Mouse (Mus musculus) hindbrain, embryonic 14.5 days (tissue): ENCODE measurements around the gene Ddc. TPM values are rescaled to one million over a fixed set of nuclear protein-coding genes. Genes with fewer than 3 reads are reported as not detected.

Source experiments
- ATAC-seq: fragments of 200-750 bp; cut with Nextera tagmentation; 2 replicates; pipeline ENCODE4 v1.8.0; 2017; ENCODE audit warnings: moderate number of reproducible peaks, mild to moderate bottlenecking, moderate TSS enrichment, moderate library complexity; ENCODE audit not compliant: low FRiP score
- DNase-seq: peaks from one replicate; pipeline ENCODE4 v3.0.0-alpha.2; 2015; ENCODE audit warnings: low spot score
- H3K27ac ChIP-seq: fragments of 300-500 bp; sonication (generic); 2 replicates; pipeline ENCODE4 v1.5.1; 2014; ENCODE audit warnings: mild to moderate bottlenecking, moderate library complexity
- H3K27me3 ChIP-seq: fragments of 300-500 bp; sonication (generic); 2 replicates; pipeline ENCODE4 v1.6.1; 2014; ENCODE audit warnings: mild to moderate bottlenecking, low read length, mixed read lengths; ENCODE audit not compliant: control insufficient read depth, insufficient read depth
- H3K36me3 ChIP-seq: fragments of 300-500 bp; sonication (generic); replicated peaks from 2 replicates; pipeline ENCODE4 v1.6.1; 2014; ENCODE audit not compliant: control insufficient read depth, insufficient read depth
- H3K4me1 ChIP-seq: fragments of 300-500 bp; sonication (generic); replicated peaks from 2 replicates; pipeline ENCODE4 v1.6.1; 2014; ENCODE audit warnings: antibody characterized with exemption, low read length, mixed read lengths; ENCODE audit not compliant: control insufficient read depth, insufficient read depth
- H3K4me2 ChIP-seq: fragments of 300-500 bp; sonication (generic); replicated peaks from 2 replicates; pipeline ENCODE4 v1.6.1; 2014; ENCODE audit warnings: mild to moderate bottlenecking, moderate library complexity
- H3K4me3 ChIP-seq: fragments of 300-500 bp; sonication (generic); replicated peaks from 2 replicates; pipeline ENCODE4 v1.5.1; 2014; ENCODE audit warnings: mild to moderate bottlenecking, low read length
- H3K9ac ChIP-seq: fragments of 300-500 bp; sonication (generic); 2 replicates; pipeline ENCODE4 v1.6.1; 2014
- H3K9me3 ChIP-seq: fragments of 300-500 bp; sonication (generic); 2 replicates; pipeline ENCODE4 v1.6.1; 2016; ENCODE audit warnings: low read length; ENCODE audit not compliant: control insufficient read depth
- WGBS: fragments of 180-500 bp; shearing (Covaris S2); extraction: QIAGEN DNeasy Blood & Tissue Kit; methylation state at CpG from one replicate; pipeline ENCODE4 v1.1.7; 2014; 5-methylcytosine and 5-hydroxymethylcytosine counted together
- polyA plus RNA-seq: library from polyadenylated mRNA; unstranded; fragments of >200 nt; fragmentation: Nextera tagmentation; extraction: Ambion mirVana; gene quantifications from 2 replicates; pipeline ENCODE4 v1.2.1, GENCODE M21; 2014

Gene Ddc
- polyA plus RNA-seq, 1 experiment from 2014 or later: 7.0 TPM

DNA sequence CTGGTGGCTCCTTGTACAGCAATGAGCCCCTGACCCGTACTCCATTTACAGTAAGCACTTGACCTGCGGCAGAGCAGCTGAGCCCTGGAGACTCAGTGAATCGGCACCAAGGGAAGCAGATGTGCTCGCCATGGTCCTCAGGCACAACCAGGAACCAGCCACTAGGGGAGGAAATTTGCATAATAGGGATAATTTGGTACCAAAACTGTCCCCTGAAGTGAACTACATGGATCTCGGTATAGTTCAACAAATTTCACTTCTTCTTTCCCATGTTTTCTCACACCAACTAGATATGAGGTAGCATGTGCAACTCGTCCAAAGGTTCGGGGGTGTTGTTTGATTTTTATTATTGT, 121.1 kb downstream of the Ddc start:
- Histone ChIP-seq H3K4me1 (no peaks in the 10 kb centered on the region), H3K4me3 (no peak overlapping the region), H3K36me3 (no peaks in the 10 kb centered on the region), H3K27ac (no peak overlapping the region), H3K9me3 (no peaks in the 10 kb centered on the region), H3K9ac (no peak overlapping the region), H3K4me2 (no peak overlapping the region), H3K27me3 (no peaks in the 10 kb centered on the region)
- ATAC-seq (no peak), DNase-seq (no peak)
- 89% methylated on average over 7 of the region's 7 CpGs for WGBS

DNA sequence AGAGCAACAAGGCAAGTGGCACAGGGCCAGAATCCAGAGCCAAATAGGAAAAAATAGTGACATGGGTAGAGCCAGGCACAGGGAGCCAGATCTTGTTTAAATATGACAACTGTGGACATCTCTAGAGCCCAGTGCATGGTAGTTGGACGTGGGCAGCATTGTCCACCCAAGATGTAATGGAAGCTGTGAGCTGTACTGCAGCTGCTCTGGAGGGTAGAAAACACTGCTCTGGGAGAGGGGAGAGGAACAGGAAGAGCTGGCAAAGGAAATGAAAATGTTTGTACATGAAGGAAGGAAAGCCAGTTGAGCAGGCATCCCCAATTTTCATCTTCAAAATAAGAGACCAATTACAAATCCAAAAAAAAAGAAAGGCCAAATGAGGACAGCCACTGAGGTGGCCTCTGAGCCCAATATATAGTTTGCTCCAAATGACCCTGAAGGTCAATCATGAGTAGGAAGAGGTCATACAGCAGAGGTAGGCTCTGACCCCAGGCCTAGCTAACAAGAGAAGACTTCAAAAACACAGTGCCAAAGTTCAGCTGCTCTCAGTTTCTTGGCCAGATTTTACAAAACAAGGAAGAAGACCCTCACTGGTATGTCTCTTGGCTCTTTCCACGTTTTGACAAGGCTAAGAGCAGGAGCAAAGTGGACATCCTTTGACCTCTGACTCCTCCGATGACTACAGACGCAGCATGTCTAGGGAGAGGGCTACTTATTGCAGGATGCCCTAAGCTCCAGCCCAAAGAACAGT, 121.7 kb downstream of the Ddc start:
- no peak overlapping the region for H3K4me2 ChIP-seq
- ATAC-seq: no peak
- no peak overlapping the region for H3K9ac ChIP-seq
- H3K4me1 ChIP-seq: no peaks in the 10 kb centered on the region
- WGBS: 72% methylated on average over 4 of the region's 4 CpGs
- H3K4me3 ChIP-seq: no peak overlapping the region
- no peaks in the 10 kb centered on the region for H3K9me3 ChIP-seq
- H3K27me3 ChIP-seq: no peaks in the 10 kb centered on the region
- DNase-seq: no peak
- no peak overlapping the region for H3K27ac ChIP-seq
- H3K36me3 ChIP-seq: no peaks in the 10 kb centered on the region

DNA sequence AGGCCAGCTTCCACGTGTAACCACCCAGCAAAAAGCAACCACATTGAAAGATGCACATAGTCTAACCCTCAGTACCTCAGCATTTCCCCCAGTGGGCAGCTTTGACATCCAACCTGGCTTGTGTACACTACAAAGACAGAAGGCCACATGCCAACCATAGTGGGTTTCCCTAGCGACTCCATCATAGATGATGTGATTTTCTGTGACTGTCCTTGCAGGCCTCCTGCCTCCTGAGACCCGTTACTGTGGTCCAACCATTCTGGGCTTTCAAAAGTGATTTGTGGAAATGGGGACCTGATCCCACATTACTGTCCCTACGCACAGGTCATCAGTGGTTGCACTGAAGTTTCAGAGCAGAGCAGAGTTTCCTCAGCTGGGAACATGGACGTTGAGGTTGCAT, 123.1 kb downstream of the Ddc start:
- WGBS: 88% methylated on average over 5 of the region's 5 CpGs
- no peak overlapping the region for H3K4me3 ChIP-seq
- no peak for ATAC-seq

DNA sequence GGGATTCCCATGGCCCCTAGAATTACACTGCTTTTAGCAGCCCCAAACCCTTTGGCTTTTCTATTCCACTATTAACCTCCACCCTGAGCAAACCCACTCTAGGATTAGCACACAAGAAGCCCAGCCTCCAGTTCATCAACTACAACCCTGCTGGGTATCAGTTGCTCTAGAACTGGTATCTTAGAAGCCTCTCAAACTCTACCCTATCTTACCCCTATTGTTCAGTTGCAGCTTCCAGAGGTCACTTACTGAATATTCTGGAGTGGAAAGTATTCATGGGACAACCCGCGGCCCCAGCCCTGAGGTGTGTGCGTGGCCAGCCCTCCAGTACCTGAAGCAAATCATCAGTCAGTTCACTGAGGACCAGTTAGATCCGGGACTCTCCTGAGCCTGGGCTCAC, 123.6 kb downstream of the Ddc start:
- DNase-seq: no peak
- Histone ChIP-seq H3K36me3 (no peaks in the 10 kb centered on the region), H3K4me2 (no peak overlapping the region), H3K9ac (no peak overlapping the region), H3K27me3 (no peaks in the 10 kb centered on the region), H3K4me1 (no peaks in the 10 kb centered on the region), H3K9me3 (no peaks in the 10 kb centered on the region), H3K27ac (no peak overlapping the region), H3K4me3 (no peak overlapping the region)
- ATAC-seq: no peak; the same call in 1 of the 2 replicates
- 95% methylated on average over 4 of the region's 4 CpGs for WGBS

More for the DNA sequence above, 123.1 kb downstream of the Ddc start:
- DNase-seq: no peak
- no peaks in the 10 kb centered on the region for H3K9me3 ChIP-seq
- no peaks in the 10 kb centered on the region for H3K27me3 ChIP-seq
- no peak overlapping the region for H3K27ac ChIP-seq
- no peaks in the 10 kb centered on the region for H3K4me1 ChIP-seq
- H3K36me3 ChIP-seq: no peaks in the 10 kb centered on the region
- H3K9ac ChIP-seq: no peak overlapping the region
- no peak overlapping the region for H3K4me2 ChIP-seq

DNA sequence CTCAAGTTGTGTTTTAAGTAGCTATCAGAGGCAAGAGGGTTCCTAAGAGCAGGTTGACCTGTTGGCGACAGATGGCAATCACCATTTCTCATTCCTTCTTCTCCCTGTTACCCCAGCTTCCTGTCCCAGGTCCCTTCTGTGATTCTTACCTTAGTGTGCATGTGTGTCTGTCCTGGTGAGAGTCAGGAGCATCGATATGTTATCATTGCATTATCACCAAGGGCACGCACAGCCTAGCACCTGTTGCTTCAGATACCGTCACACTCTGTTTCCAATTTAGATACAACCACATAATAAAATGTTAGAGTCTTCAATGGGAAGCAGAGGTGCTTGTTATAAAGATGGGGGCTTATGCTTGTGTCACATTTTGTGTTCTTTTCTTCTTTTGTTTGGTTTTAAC, 125.7 kb downstream of the Ddc start:
- 94% methylated on average over 4 of the region's 4 CpGs for WGBS
- DNase-seq (no peak), ATAC-seq (no peak)
- no peak overlapping the region for H3K4me2 ChIP-seq
- no peaks in the 10 kb centered on the region for H3K27me3 ChIP-seq
- H3K36me3 ChIP-seq: no peaks in the 10 kb centered on the region
- H3K9ac ChIP-seq: no peak overlapping the region
- no peak overlapping the region for H3K27ac ChIP-seq
- no peaks in the 10 kb centered on the region for H3K9me3 ChIP-seq
- H3K4me1 ChIP-seq: no peaks in the 10 kb centered on the region
- no peak overlapping the region for H3K4me3 ChIP-seq

DNA sequence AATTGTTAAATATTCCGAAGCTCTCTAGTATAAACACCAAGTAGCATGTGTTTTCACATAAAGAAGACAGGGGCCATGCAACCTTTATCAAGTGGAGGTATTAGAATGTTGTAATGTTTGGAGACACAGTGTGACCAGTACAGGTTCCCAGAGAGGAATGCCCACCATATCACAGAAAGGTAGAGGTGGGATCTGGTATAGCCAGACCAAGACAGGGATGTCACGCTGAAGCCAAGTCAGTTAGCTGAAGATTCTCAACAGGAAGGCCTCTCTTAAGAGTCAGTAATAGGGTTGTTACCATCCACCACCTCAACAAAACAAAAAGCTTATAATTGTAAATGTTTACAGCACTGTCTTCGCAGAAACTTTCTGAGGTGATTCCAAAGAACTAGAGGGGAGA, 127.3 kb downstream of the Ddc start:
- no peak overlapping the region for H3K4me2 ChIP-seq
- no peak for DNase-seq
- H3K27ac ChIP-seq: no peak overlapping the region
- no peaks in the 10 kb centered on the region for H3K4me1 ChIP-seq
- H3K9ac ChIP-seq: no peak overlapping the region
- no peak for ATAC-seq
- H3K27me3 ChIP-seq: no peaks in the 10 kb centered on the region
- H3K9me3 ChIP-seq: no peaks in the 10 kb centered on the region
- no peak overlapping the region for H3K4me3 ChIP-seq
- WGBS: 94% methylated on average over 3 of the region's 3 CpGs
- H3K36me3 ChIP-seq: no peaks in the 10 kb centered on the region

DNA sequence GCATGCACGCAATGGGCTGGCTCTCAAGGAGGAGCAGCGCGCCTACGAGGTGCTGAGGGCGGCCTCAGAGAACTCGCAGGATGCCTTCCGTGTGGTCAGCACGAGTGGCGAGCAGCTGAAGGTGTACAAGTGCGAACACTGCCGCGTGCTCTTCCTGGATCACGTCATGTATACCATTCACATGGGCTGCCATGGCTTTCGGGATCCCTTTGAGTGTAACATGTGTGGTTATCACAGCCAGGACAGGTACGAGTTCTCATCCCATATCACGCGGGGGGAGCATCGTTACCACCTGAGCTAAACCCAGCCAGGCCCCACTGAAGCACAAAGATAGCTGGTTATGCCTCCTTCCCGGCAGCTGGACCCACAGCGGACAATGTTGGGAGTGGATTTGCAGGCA, 128.7 kb downstream of the Ddc start:
- no peaks in the 10 kb centered on the region for H3K4me1 ChIP-seq
- no peaks in the 10 kb centered on the region for H3K27me3 ChIP-seq
- no peak overlapping the region for H3K27ac ChIP-seq
- H3K9ac ChIP-seq: no peak overlapping the region
- DNase-seq (no peak), ATAC-seq (no peak)
- 93% methylated on average over 20 of the region's 20 CpGs for whole genome bisulfite sequencing
- no peaks in the 10 kb centered on the region for H3K9me3 ChIP-seq
- H3K4me2 ChIP-seq: no peak overlapping the region
- no peaks in the 10 kb centered on the region for H3K36me3 ChIP-seq
- no peak overlapping the region for H3K4me3 ChIP-seq

DNA sequence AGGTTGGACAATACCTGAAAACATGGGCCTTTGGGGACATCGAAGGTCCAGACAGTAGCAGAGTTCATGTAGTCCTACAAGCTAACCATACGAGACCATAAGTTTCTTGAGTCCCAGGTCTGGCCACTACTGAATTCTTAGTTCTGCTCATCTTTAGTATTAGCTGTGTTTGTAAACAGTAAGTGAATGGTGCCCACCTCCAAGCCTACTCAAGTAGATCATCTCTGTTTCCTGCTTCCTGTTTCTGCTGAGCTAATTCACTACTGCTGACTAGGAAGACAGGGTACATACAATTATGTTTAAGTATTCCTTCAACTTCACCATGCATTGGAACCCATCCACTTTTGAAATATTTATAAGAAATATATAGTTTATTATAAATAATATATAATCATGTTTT, 129.9 kb downstream of the Ddc start:
- no peak overlapping the region for H3K4me2 ChIP-seq
- no peak overlapping the region for H3K9ac ChIP-seq
- H3K27me3 ChIP-seq: no peaks in the 10 kb centered on the region
- no peaks in the 10 kb centered on the region for H3K4me1 ChIP-seq
- H3K4me3 ChIP-seq: no peak overlapping the region
- H3K27ac ChIP-seq: no peak overlapping the region
- ATAC-seq (no peak), DNase-seq (no peak)
- WGBS: 92% methylated on average over 2 of the region's 2 CpGs
- H3K36me3 ChIP-seq: no peaks in the 10 kb centered on the region
- H3K9me3 ChIP-seq: no peaks in the 10 kb centered on the region

DNA sequence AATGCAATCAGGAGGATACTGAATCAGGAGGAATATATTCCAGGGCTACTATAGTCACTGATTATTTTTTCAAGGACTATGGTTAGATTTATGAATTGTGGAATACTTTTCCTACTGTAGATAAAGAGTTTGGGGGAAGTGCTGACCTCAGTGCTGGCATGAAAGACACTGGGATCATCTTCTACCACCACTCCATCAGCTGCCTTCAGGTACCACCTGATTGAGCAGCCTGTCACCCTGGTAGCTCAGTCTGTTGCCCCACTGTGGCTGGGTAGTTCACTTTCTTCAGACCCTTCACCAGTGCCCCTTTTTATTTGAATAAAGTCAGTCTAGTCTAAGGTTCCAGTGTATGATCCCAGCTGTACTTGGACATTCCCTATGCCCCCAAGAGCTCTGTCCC, 131.2 kb downstream of the Ddc start:
- Histone ChIP-seq H3K9me3 (no peaks in the 10 kb centered on the region), H3K36me3 (no peaks in the 10 kb centered on the region), H3K4me3 (no peak overlapping the region), H3K4me1 (no peaks in the 10 kb centered on the region), H3K27ac (no peak overlapping the region), H3K27me3 (no peaks in the 10 kb centered on the region), H3K4me2 (no peak overlapping the region), H3K9ac (no peak overlapping the region)
- DNase-seq (no peak), ATAC-seq (no peak)

DNA sequence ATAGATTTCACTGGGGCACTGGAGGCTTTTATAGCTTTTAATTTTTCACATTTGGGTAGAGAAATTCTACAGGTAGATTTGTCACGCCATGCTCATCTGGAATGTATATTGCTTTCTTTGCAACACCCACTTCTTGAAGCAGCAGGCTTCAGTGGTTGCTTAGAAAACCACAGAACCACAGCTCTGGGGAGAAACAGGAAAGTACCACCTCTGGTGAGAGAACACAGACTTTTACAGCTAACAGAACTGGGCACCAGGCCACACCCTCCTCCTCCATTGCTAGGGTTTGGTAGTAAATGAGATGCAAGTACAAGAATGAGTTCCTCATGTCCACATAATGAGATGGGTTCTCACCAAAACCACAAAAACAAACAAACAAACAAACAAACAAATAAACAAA, 131.8 kb downstream of the Ddc start:
- 90% methylated on average over 1 of the region's 1 CpGs for WGBS
- no peaks in the 10 kb centered on the region for H3K36me3 ChIP-seq
- ATAC-seq: no peak

More for the DNA sequence above, 131.8 kb downstream of the Ddc start:
- Histone ChIP-seq H3K4me3 (no peak overlapping the region), H3K27me3 (no peaks in the 10 kb centered on the region), H3K4me2 (no peak overlapping the region), H3K9ac (no peak overlapping the region), H3K27ac (no peak overlapping the region), H3K4me1 (no peaks in the 10 kb centered on the region), H3K9me3 (no peaks in the 10 kb centered on the region)
- DNase-seq: no peak
